Mouse (Mus musculus): ENCODE results near the gene Tm7sf2. TPM values are rescaled to one million over a fixed set of nuclear protein-coding genes. Genes with fewer than 3 reads are reported as not detected.
A peak's percentile ranks its signal among the peaks of the same experiment; 100 is the strongest.

Gene Tm7sf2
- polyA plus RNA-seq, 1 experiment from 2014 or later = 7.8 TPM

DNA sequence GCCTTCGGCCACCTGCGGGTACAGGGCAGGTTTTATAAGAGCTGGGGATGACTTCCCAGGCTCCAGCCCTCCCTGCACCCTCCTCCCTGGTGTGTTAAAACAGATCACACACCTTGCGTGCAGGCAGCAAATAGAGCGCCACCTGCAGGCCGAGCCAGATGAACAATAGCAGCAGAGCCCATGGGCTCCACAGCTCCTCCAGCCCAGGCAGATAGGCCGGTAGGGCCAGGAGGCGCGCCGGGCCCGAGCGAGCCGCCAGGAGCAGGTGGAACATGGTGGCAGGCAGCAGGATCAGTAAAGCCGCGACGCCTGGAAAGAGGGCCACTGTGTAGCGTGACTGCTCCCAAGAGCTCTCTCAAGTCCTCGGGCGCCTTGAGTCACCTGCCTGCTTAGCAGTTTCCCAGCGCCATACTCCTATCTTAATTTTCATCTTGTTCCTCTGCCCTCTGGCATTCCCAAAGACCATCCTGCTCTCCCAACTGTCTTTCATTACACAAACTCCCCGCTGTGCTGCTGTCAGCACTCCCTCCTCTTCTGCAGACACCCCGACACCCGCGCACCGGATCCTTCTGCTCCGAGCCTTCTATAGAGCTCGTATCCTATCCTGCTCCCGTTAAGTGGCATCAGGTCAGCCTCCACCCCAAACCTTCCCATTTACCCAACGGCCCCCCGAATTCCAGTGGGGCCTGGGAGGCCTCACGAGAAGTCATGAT, 1.0 kb downstream of the Tm7sf2 start:
- Histone ChIP-seq H3K9me3 (no peaks in the 10 kb centered on the region), H3K4me2 (peak overlapping the region; percentile 99), H3K27me3 (replicated peaks) (no peaks in the 10 kb centered on the region), H3K36me3 (peaks cover 35% of the 10 kb centered on the region), H3K9ac (peak overlapping the region; percentile 79), H3K4me1 (peaks cover 32% of the 10 kb centered on the region), H3K4me3 (peak overlapping the region; percentile 58), H3K27ac (replicated peaks) (peak overlapping the region; percentile 74)
- WGBS = 1% methylated on average over 30 of the region's 30 CpGs
- 0 out of 2 replicates have a peak, but pooled peaks have one; percentile 10 for ATAC-seq (ENCODE audit: extremely low read depth, insufficient number of reproducible peaks, low FRiP score, low TSS enrichment)

DNA sequence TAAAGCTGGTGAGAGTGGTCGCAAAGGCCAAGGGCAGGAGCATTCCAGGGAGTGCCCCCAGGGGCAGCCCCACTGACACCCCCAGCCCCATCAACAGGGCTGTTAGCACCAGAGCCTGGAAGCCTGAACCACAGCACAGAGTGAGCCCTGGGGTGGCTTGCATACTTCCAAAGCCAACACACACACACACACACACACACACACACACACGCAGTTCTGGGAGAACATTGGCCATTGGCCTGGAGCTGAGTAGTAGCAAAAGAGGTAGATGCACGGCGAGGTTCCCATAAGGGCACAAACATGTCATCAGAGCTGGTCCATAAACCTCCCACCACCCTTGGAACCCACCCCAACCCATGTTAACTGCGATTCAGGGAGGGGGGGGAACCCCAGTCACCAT, 1.6 kb downstream of the Tm7sf2 start:
- ATAC-seq (ENCODE audit: extremely low read depth, insufficient number of reproducible peaks, low FRiP score, low TSS enrichment) = no peak
- no peaks in the 10 kb centered on the region for H3K27me3 ChIP-seq (replicated peaks)
- WGBS = 31% methylated on average over 5 of the region's 5 CpGs
- peaks cover 36% of the 10 kb centered on the region for H3K4me1 ChIP-seq
- H3K4me3 ChIP-seq = peak overlapping the region; percentile 58
- H3K27ac ChIP-seq (replicated peaks) = peak overlapping the region; percentile 74; the same call in 1 of the 2 replicates
- peak overlapping the region; percentile 99 for H3K4me2 ChIP-seq
- peak overlapping the region; percentile 79 for H3K9ac ChIP-seq
- no peaks in the 10 kb centered on the region for H3K9me3 ChIP-seq
- peaks cover 33% of the 10 kb centered on the region for H3K36me3 ChIP-seq

DNA sequence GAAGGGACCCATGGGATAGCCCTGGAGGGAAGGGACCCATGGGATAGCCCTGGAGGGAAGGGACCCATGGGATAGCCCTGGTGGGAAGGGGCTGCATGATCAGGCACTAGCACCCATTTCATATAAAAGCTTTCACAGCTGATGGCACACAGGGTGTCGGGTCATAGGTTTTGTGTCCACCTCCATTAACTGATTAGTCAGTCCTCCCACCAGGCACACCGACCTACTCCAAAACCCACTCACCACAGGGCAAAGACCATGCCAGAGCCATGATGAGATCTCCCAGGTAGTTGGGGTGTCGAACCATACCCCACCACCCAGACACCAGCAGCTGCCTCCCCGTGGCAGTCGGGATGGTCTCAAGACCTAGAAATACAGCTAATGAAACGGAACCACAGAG, 5.1 kb downstream of the Tm7sf2 start:
- peaks cover 18% of the 10 kb centered on the region for H3K36me3 ChIP-seq
- no peak for ATAC-seq (ENCODE audit: extremely low read depth, insufficient number of reproducible peaks, low FRiP score, low TSS enrichment)
- H3K4me2 ChIP-seq = peak overlapping the region; percentile 93
- no peaks in the 10 kb centered on the region for H3K9me3 ChIP-seq
- no peak overlapping the region for H3K27ac ChIP-seq (replicated peaks)
- 86% methylated on average over 6 of the region's 6 CpGs for WGBS
- H3K27me3 ChIP-seq (replicated peaks) = no peaks in the 10 kb centered on the region
- H3K9ac ChIP-seq = peak overlapping the region; percentile 98; the same call in 1 of the 2 replicates
- peaks cover 46% of the 10 kb centered on the region for H3K4me1 ChIP-seq
- H3K4me3 ChIP-seq = no peak overlapping the region

DNA sequence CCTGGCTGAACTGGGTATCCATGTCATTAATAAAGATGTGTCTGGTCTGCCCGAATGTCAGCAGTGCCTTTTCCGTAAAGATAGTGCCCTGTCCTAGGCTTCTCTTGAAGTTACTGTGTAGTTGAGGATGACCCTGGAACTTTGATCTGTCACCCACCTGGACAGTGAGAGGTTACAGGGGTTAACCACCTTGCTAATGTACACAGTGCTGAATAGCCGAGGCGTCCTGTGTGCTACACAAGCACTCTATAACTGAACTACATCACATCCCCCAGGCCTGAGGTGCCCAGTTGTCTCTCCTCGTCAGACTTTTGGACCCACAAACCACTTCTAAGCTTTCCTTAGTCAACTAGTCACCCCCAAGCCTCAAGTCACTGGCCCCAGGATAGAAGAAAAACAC, 5.8 kb downstream of the Tm7sf2 start:
- Histone ChIP-seq H3K9ac (peak overlapping the region; percentile 98), H3K9me3 (no peaks in the 10 kb centered on the region), H3K27ac (replicated peaks) (peak overlapping the region; percentile 95; the same call in 1 of the 2 replicates), H3K4me1 (peaks cover 39% of the 10 kb centered on the region), H3K4me3 (peak overlapping the region; percentile 91), H3K4me2 (peak overlapping the region; percentile 93), H3K27me3 (replicated peaks) (no peaks in the 10 kb centered on the region), H3K36me3 (peaks cover 18% of the 10 kb centered on the region)
- ATAC-seq (ENCODE audit: extremely low read depth, insufficient number of reproducible peaks, low FRiP score, low TSS enrichment) = no peak
- whole genome bisulfite sequencing = 69% methylated on average over 5 of the region's 5 CpGs

DNA sequence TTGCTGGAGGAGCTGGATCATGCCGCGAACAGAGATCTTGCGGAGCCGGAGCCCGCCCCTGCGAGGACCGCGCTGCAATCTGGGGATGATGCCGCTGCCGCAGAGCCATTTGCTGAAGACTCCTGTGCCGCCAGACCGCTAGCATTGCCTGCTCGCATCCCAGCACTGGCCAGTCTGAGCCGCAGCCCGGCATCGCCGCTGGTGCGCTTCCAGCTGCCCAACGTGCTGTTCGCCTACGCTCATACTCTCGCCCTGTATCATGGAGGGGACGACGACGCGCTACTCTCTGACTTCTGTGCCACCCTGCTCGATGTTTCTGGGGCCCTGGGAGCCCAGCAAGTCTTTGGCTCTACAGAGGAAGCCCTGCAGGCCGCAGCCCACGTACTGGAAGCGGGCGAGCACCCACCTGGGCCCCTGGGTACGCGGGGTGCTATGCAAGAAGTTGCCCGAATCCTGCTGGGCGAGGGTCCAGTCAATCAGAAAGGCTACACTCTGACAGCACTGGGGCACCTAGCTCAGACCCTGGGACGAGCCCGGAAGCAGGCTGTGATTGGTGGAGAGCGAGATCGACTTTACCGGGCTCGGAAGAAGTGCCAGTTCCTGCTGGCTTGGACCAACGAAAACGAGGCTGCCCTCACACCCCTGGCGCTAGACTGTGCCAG, 6.4 kb downstream of the Tm7sf2 start:
- Histone ChIP-seq H3K9ac (peak overlapping the region; percentile 98), H3K27me3 (replicated peaks) (no peaks in the 10 kb centered on the region), H3K4me1 (peaks cover 38% of the 10 kb centered on the region), H3K4me3 (peak overlapping the region; percentile 91), H3K4me2 (peak overlapping the region; percentile 93), H3K27ac (replicated peaks) (peak overlapping the region; percentile 95), H3K9me3 (no peaks in the 10 kb centered on the region), H3K36me3 (peaks cover 18% of the 10 kb centered on the region)
- 1% methylated on average over 44 of the region's 44 CpGs for WGBS
- no peak for ATAC-seq (ENCODE audit: extremely low read depth, insufficient number of reproducible peaks, low FRiP score, low TSS enrichment)

DNA sequence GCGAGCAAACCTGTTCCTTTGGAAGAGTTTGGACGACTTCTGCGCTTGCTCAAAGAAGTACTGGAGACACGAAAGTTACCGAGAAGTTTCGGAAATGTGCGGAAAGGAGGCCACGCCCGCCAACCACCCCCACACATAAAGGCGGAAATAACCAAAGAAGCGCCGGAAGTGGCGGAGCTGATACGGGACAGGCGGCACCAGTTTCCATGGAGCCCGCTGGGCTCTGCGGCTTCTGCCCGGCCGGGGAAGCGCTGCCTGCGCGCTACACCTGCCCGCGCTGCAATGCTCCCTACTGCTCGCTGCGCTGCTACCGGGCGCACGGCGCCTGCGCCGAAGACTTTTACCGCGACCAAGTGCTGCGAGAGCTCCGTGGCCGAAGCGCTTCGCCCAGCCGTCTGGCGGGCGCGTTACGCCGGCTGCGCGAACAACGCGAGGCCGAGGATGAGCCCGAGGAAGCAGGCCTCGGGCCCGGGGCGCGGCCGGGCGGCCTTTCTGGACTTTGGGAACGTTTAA, 7.1 kb downstream of the Tm7sf2 start, which contains the start of gene Znhit2:
TSS of gene Znhit2 (plus strand) at position 172 of the 513 bp plus-strand sequence.
- under 1% methylated on average over 58 of the region's 58 CpGs for WGBS
- H3K4me2 ChIP-seq = peak within 1 kb of the TSS; percentile 93
- peak within 1 kb of the TSS; percentile 91 for H3K4me3 ChIP-seq
- H3K27ac ChIP-seq (replicated peaks) = peak within 1 kb of the TSS; percentile 95
- ATAC-seq (ENCODE audit: extremely low read depth, insufficient number of reproducible peaks, low FRiP score, low TSS enrichment) = peak; percentile 54; the same call in 1 of the 2 replicates
- no peaks in the 10 kb centered on the region for H3K27me3 ChIP-seq (replicated peaks)
- peak within 1 kb of the TSS; percentile 98 for H3K9ac ChIP-seq
- H3K36me3 ChIP-seq = peaks cover 18% of the 10 kb centered on the region
- H3K9me3 ChIP-seq = no peaks in the 10 kb centered on the region
- H3K4me1 ChIP-seq = peaks cover 38% of the 10 kb centered on the region

DNA sequence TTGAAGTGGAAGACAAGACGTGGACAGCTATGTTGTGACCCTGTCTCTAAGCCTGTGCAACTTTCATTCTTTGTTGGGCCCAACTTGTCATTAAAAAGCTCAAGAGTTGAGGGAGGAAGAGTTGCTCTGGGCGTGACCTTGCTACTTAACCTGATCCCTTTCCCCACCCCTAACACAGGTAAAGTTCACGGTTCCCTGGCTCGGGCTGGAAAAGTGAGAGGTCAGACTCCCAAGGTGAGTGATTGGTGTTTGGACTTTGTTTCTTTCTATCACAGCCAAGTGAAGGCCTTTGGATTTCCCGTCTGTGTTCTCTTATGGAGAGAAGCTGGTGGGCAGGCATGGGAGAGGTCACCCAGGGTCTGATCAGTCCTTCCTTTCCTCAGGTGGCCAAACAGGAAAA, 9.2 kb downstream of the Tm7sf2 start:
- H3K9ac ChIP-seq = peak overlapping the region; percentile 96
- ATAC-seq (ENCODE audit: extremely low read depth, insufficient number of reproducible peaks, low FRiP score, low TSS enrichment) = no peak
- 74% methylated on average over 5 of the region's 5 CpGs for WGBS
- H3K4me1 ChIP-seq = peaks cover 45% of the 10 kb centered on the region
- H3K36me3 ChIP-seq = peaks cover 37% of the 10 kb centered on the region
- H3K4me3 ChIP-seq = peak overlapping the region; percentile 69
- no peaks in the 10 kb centered on the region for H3K27me3 ChIP-seq (replicated peaks)
- H3K4me2 ChIP-seq = peak overlapping the region; percentile 80
- H3K27ac ChIP-seq (replicated peaks) = 0 out of 2 replicates have a peak overlapping the region, but pooled peaks have one; percentile 75
- H3K9me3 ChIP-seq = no peaks in the 10 kb centered on the region

DNA sequence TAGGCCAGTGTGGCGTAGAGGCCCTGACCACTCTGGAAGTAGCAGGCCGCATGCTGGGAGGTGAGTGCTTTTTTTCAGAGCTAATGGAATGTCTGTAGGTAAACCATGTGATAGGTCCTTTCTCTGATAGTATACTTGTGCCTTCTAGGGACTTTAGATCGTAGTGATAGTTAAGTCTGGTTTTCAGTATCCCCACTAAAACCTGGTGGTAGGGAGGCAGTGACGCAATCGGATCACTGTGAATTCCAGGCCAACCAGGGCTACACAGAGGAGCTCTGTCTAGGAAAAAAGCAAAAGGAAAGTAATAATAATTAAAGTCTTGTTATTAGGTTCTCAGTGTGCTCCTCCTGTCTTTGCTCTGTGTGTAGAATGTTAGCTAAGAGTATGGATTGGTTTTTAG, 9.7 kb downstream of the Tm7sf2 start:
- Histone ChIP-seq H3K4me3 (peak overlapping the region; percentile 69), H3K9me3 (no peaks in the 10 kb centered on the region), H3K36me3 (peaks cover 42% of the 10 kb centered on the region), H3K4me2 (peak overlapping the region; percentile 80), H3K9ac (peak overlapping the region; percentile 96), H3K27ac (replicated peaks) (peak overlapping the region; percentile 75), H3K27me3 (replicated peaks) (no peaks in the 10 kb centered on the region), H3K4me1 (peaks cover 45% of the 10 kb centered on the region)
- ATAC-seq (ENCODE audit: extremely low read depth, insufficient number of reproducible peaks, low FRiP score, low TSS enrichment) = no peak
- 28% methylated on average over 5 of the region's 5 CpGs for WGBS

DNA sequence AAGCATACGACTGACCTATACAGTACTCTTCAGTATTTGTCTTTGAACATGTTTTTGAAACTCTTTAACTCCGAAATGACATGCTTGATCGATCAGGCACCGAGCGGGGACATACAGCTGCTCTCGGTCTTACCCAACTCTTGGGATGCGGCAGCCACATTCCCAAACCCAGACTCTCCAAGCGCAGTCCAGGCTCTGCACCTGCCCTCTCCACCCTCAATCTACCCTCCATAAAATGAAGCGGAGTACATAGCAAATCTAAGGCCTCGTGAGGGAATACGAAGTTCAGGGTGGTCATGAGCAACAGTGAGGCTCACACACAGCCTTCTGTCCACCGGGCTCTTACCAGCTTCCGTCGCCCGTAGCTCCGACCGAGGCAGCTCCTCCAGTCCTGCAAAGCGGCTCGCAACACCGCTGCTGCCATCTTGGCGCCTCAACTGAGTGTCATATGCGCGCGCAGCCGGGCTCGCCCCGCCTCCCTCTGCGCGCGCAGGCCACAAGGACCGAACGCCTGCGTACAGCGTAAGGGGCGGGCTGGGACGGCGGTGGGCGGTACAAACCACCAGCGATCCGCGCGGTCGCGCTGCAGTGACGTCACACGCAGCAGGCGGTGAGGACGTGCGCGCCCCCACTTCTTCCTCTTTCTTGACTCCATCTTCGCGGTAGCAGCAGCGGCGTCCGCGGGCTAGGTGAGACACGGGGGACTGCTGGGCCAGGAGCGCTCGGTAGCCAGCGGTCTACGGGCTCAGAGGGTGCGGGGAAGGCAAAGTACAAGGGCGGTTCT, 10.7 kb downstream of the Tm7sf2 start, which contains the start of the genes Mrpl49 and Fau:
TSS of gene Mrpl49 (minus strand) at position 473 of the 784 bp plus-strand sequence.
TSS of gene Fau (plus strand) at position 532 of the 784 bp plus-strand sequence.
- H3K36me3 ChIP-seq = peaks cover 52% of the 10 kb centered on the region
- peak; percentile 91 for ATAC-seq (ENCODE audit: extremely low read depth, insufficient number of reproducible peaks, low FRiP score, low TSS enrichment)
- under 1% methylated on average over 55 of the region's 63 CpGs for WGBS
- H3K27me3 ChIP-seq (replicated peaks) = no peaks in the 10 kb centered on the region
- H3K9ac ChIP-seq = peak within 1 kb of the TSS; percentile 96
- H3K9me3 ChIP-seq = no peaks in the 10 kb centered on the region
- H3K4me3 ChIP-seq = peak within 1 kb of the TSS; percentile 69
- H3K4me2 ChIP-seq = peak within 1 kb of the TSS; percentile 87
- peaks cover 40% of the 10 kb centered on the region for H3K4me1 ChIP-seq
- peak within 1 kb of the TSS; percentile 75 for H3K27ac ChIP-seq (replicated peaks)

DNA sequence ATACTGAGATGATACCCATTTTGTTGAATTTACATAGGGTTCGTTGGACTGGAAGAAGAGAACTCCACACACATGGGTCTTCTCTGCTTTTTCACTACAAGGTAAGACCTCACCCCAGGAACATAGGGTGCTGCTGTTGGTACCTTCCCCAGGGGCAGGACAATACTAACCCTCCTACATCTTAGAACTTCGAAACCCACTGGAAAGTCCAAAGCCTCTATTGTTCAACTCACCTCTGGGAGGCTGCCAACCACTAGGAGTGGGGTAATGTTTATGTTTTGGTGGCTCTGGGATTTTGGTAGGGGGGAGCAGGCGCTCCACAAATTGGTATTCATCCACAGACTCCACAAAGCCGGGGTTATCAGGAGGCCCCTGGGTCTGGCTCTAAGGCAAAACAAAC, 11.5 kb downstream of the Tm7sf2 start:
- H3K4me3 ChIP-seq = peak overlapping the region; percentile 69
- no peak for ATAC-seq (ENCODE audit: extremely low read depth, insufficient number of reproducible peaks, low FRiP score, low TSS enrichment)
- H3K27me3 ChIP-seq (replicated peaks) = no peaks in the 10 kb centered on the region
- H3K36me3 ChIP-seq = peaks cover 60% of the 10 kb centered on the region
- H3K4me1 ChIP-seq = peaks cover 35% of the 10 kb centered on the region
- 59% methylated on average over 4 of the region's 4 CpGs for WGBS
- H3K27ac ChIP-seq (replicated peaks) = no peak overlapping the region
- H3K4me2 ChIP-seq = peak overlapping the region; percentile 87
- H3K9ac ChIP-seq = peak overlapping the region; percentile 95
- H3K9me3 ChIP-seq = no peaks in the 10 kb centered on the region
